Mouse (Mus musculus) thymus, adult 2 months (tissue): ENCODE measurements around the gene Il2rb. TPM values are rescaled to one million over a fixed set of nuclear protein-coding genes. Genes with fewer than 3 reads are reported as not detected.
A peak's percentile ranks its signal among the peaks of the same experiment; 100 is the strongest.

Source experiments
- DNase-seq: peaks from one replicate; pipeline ENCODE4 v3.0.0; 2021
- H3K27ac ChIP-seq: fragments of 200-500 bp; 2 replicates; pipeline ENCODE4 v1.5.1; 2012; ENCODE audit warnings: low read length, control low read depth; ENCODE audit not compliant: control insufficient read depth, insufficient read depth
- H3K27me3 ChIP-seq: fragments of 200-500 bp; 2 replicates; pipeline ENCODE4 v1.6.1; 2012; ENCODE audit warnings: mild to moderate bottlenecking, low read length, moderate library complexity, mixed read lengths; ENCODE audit not compliant: control insufficient read depth, insufficient read depth
- H3K36me3 ChIP-seq: fragments of 200-500 bp; 2 replicates; pipeline ENCODE4 v1.6.1; 2012; ENCODE audit warnings: mild to moderate bottlenecking, low read length, moderate library complexity; ENCODE audit not compliant: control insufficient read depth, insufficient read depth
- H3K4me1 ChIP-seq: fragments of 200-500 bp; replicated peaks from 2 replicates; pipeline ENCODE4 v1.6.1; 2012; ENCODE audit warnings: low read length; ENCODE audit not compliant: control insufficient read depth, insufficient read depth
- H3K4me3 ChIP-seq: fragments of 200-500 bp; 2 replicates; pipeline ENCODE4 v1.5.1; 2012; ENCODE audit warnings: mild to moderate bottlenecking, low read length, control low read depth, moderate library complexity; ENCODE audit not compliant: control insufficient read depth, insufficient read depth
- CTCF ChIP-seq: fragments of 200-500 bp; IDR thresholded peaks from 2 replicates; pipeline ENCODE4 v1.5.1; 2012; ENCODE audit warnings: mild to moderate bottlenecking, control low read depth, low read length, moderate library complexity, borderline replicate concordance; ENCODE audit not compliant: control insufficient read depth, poor library complexity, insufficient read depth; ENCODE audit errors: extremely low read depth
- POLR2A ChIP-seq: fragments of 200-500 bp; IDR thresholded peaks from 2 replicates; pipeline ENCODE4 v1.6.1; 2012; ENCODE audit warnings: mild to moderate bottlenecking, low read length, control low read depth, moderate library complexity; ENCODE audit not compliant: control insufficient read depth, poor library complexity, insufficient read depth; ENCODE audit errors: extremely low read depth
- WGBS: fragments of 180-500 bp; shearing (Covaris S2); methylation state at CpG from one replicate; pipeline ENCODE4 v1.1.7; 2018; 5-methylcytosine and 5-hydroxymethylcytosine counted together
- polyA plus RNA-seq: library from polyadenylated mRNA; depleted of rRNA; stranded (reverse); fragments of >200 nt; gene quantifications from 2 replicates; pipeline ENCODE4 v1.2.3, GENCODE M21; 2012

The Il2rb gene
- polyA plus RNA-seq, 1 experiment = 53.7 TPM

DNA sequence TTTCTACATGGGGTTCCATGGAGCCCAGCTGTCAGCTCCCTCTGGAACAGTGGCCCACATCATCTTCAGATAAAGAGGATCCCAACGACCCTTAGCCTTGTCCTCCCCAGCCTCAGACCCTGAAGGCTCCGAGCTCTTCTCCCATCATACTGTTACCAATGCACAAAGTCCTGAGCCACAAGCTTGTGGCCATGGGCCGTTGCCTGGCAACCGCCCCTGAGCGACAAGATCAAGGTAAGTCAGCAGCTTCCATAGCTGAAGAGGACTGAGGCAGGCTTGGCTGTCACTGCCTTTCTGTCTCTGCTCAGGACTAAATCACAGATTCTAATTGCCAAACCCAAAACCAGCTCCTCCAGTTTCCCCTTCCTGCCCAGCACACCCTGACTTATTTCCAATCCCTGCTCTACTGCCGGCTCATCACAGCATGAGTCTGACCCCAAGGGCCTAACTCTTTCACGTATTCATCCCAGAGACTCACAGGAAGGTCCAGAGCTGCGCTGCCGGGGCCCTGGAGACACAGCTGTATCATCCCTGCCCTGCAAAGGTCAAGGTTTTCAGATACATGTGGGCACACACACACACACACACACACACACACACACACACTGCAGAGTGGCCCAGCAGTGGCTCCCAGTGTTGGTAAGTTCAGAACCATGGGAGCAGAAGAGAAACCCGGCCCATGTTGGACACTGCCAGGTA is 40.8 kb upstream of the Il2rb start:
- 83% methylated on average over 10 of the region's 10 CpGs for WGBS

DNA sequence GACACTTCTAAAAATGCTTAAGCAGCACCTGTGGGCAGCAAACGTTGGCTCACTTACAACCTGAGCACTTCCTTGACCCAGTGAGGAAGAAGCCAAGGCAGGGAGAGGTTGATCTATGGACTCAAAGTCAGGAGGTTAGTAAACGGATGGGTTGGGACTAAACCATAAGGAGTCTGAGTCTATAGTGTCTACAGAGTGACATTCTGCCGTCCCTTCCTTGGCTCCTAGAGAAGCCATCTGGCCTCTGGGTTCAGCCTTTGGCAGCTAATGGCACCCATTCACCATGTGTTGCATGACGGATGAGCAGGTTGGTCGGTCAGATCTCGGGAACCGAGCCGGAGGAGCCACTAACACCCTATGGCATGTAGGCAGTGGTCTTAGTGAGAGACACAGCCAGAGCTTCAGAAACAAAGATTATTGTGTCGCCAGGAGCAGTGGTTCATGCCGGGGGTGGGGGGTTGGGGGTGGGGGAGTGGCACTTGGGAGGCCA is 38.3 kb upstream of the Il2rb start:
- TF ChIP-seq CTCF = no peak
- no peak overlapping the region for H3K27ac ChIP-seq
- WGBS = 90% methylated on average over 10 of the region's 10 CpGs
- no peaks in the 10 kb centered on the region for H3K27me3 ChIP-seq
- H3K4me1 ChIP-seq = peaks cover 11% of the 10 kb centered on the region
- H3K36me3 ChIP-seq = no peaks in the 10 kb centered on the region
- no peak overlapping the region for H3K4me3 ChIP-seq
- DNase-seq = no peak

More for the DNA sequence above, 40.8 kb upstream of the Il2rb start:
- Histone ChIP-seq H3K4me3 (no peak overlapping the region), H3K36me3 (no peaks in the 10 kb centered on the region), H3K27me3 (no peaks in the 10 kb centered on the region), H3K4me1 (0 out of 2 replicates have a peak, but pooled peaks cover 4% of the 10 kb centered on the region), H3K27ac (no peak overlapping the region)
- TF ChIP-seq CTCF (no peak), POLR2A (no peak)
- DNase-seq = no peak

DNA sequence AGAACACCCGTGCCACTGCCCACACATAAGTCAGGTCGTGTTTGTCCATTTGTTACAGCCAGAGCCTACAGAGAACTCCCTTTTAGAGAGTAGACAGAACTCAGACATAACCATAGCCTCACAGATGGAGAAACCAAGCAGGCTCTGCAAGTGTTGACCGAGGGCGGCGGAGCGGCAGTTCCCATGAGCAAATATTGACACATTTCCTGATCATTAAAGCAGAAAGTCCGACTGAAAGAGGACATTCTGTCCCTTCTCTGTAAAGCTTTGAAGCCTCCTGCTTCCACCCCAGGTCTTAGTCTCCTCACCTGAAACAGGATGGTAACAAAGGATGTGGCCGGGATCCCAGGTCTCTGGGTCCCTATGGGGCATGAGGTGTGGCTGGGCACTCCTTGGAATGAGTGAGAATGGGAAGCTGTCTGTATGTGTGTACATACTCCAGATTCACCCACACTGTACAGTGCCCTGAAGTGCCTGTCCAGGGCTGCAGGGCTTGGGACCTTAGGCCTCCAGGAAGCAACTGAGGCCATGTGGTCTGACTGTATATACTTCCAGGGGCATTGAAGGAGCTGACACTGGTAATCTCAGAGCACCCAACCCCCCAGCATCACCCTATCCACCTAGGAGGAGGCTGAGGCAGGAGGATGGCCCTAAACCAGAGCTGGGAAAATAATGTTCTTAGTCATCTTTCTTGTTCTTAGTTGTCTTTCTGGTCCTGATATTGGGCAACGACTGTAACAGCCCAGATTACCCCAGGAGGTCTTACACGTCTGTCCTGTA is 37.7 kb upstream of the Il2rb start:
- H3K27ac ChIP-seq = no peak overlapping the region
- 87% methylated on average over 10 of the region's 10 CpGs for WGBS
- H3K4me3 ChIP-seq = no peak overlapping the region
- peaks cover 17% of the 10 kb centered on the region for H3K4me1 ChIP-seq
- no peak for TF ChIP-seq CTCF
- no peak for TF ChIP-seq POLR2A
- DNase-seq = no peak
- H3K27me3 ChIP-seq = no peaks in the 10 kb centered on the region
- no peaks in the 10 kb centered on the region for H3K36me3 ChIP-seq

- Histone ChIP-seq H3K4me1 (peaks cover 21% of the 10 kb centered on the region), H3K27ac (no peak overlapping the region), H3K27me3 (no peaks in the 10 kb centered on the region), H3K36me3 (no peaks in the 10 kb centered on the region), H3K4me3 (peak overlapping the region; percentile 50)
- DNase-seq = peak; percentile 97
- WGBS = under 1% methylated on average over 25 of the region's 25 CpGs
- TF ChIP-seq CTCF (peak; percentile 92), POLR2A (no peak)
These were observed 36.9 kb upstream of the Il2rb start for GRCm38 (mm10) chr15:78531901-78532469.

GRCm38 (mm10) chr15:78531451-78531720 is 36.3 kb upstream of the Il2rb start:
- Histone ChIP-seq H3K27me3 (no peaks in the 10 kb centered on the region), H3K4me3 (no peak overlapping the region), H3K27ac (no peak overlapping the region), H3K4me1 (peaks cover 21% of the 10 kb centered on the region), H3K36me3 (no peaks in the 10 kb centered on the region)
- no peak for DNase-seq
- WGBS = 78% methylated on average over 4 of the region's 4 CpGs
- TF ChIP-seq CTCF = no peak
- no peak for TF ChIP-seq POLR2A

DNA sequence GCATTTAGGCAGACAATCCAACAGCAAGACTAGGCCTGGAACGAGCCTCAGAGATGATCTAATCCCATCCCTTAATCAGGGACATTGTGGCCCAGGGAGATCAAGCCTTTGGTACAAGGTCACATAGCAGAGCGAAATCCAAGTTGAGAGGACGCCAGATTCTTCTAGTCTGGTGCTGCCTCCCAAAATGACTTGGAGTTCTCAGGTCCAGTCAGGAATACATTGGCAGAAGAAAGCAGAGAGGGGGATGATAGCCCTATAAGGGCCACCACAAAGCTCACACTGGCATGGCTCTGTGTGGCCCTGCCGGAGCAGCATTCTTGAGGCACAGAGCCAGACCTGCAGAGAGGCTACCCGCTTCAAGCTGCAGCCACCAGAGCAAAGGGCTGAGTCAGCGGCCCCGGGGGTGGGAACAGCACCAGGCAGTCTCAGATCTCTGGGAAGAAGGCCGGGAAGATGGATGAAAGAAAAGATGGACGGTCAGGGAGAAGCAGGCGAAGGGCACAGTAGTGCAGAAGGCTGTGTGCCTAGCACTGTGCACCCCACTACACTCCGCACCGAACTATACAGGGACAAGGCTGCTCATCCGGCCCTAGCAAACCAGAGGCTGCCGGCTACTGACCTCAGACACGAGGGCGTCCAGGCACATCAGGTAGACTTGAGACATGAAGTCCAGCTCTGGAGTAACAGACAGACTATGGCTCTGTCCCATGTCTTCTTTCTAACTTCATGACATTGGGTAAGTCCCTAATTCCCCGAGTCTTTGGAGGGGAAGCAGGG is 35.8 kb upstream of the Il2rb start, which contains the start of gene C1qtnf6:
TSS of gene C1qtnf6 (minus strand) at position 746 of the 780 bp plus-strand sequence.
- no peak for DNase-seq
- no peak within 1 kb of the TSS for H3K27ac ChIP-seq
- H3K36me3 ChIP-seq = no peaks in the 10 kb centered on the region

More for the DNA sequence above, 35.8 kb upstream of the Il2rb start, which contains the start of gene C1qtnf6:
- TF ChIP-seq CTCF = no peak
- H3K27me3 ChIP-seq = no peaks in the 10 kb centered on the region
- peak within 1 kb of the TSS; percentile 50 for H3K4me3 ChIP-seq
- H3K4me1 ChIP-seq = peaks cover 21% of the 10 kb centered on the region
- WGBS = 89% methylated on average over 17 of the region's 17 CpGs
